Mouse (Mus musculus): Measurements from ENCODE around the gene Ebf3.

DNA sequence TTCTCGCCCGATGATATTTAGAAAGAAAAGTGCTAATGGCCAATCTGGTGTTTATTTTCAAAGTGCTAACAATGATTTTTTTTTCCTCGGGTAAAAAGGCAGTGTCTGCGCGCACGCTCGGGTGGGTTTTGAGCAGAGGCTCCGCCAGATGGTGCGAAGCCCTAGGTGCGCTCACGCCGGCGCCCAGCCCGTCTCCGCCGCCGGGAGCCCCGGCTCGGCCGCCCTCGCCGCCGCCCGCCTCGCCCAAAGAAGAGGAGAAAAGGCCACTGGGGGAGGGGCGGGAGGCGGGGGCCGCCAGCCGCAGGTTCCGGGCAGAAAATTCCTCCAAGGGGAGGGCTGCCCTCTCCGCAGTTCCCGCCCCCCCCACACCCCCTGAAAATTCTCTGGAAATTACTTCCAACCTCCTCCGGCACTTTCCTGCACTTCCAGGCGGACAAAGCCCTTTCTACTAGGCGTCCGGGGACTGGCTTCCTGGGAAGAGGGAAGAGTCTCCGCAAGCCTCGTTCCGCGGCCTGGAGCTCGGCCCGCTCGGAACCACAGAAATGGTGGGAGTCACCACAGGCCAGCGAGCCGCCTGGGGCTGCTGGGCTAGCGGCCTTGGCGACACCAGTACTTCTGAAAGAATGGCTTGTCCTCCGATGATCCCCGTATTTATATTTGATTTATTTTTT lies 4.0 kb downstream of the Ebf3 start:
- TF ChIP-seq CTCF (IDR thresholded peaks at IDR 0.05; ENCODE audit: low read depth): no peak
- TF ChIP-seq EP300 (IDR thresholded peaks at IDR 0.05; ENCODE audit: low read depth): no peak
